Mouse (Mus musculus) cerebellum, postnatal 4 days (tissue): Measurements from ENCODE around the gene Dst.

ENCODE experiments used
- DNase-seq, 2 experiments: peaks; one replicate each; pipeline ENCODE4 v3.0.0; 2022; ENCODE audit warnings: low spot score in 2 of 2, mixed read lengths in 1 of 2

The Dst gene

DNA sequence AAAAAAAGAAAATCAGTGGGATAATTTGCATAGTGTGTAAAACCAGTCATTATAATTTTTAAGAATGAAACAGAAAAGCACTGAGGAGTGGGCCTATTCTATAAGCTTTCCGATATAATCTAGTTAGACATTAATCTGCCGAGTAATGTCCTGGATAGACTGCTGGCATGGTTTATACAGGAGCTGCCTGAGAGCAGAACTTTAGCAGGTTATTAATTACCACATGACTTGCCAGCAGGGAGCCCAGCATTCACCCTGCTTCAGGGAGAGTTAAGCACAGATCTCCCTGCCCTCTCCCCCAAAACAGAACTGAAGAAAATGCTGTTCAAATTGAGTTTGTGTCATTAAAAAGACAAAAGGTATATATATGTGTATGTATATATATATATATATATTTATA lies 323.0 kb downstream of the Dst start:
- no peak for DNase-seq

DNA sequence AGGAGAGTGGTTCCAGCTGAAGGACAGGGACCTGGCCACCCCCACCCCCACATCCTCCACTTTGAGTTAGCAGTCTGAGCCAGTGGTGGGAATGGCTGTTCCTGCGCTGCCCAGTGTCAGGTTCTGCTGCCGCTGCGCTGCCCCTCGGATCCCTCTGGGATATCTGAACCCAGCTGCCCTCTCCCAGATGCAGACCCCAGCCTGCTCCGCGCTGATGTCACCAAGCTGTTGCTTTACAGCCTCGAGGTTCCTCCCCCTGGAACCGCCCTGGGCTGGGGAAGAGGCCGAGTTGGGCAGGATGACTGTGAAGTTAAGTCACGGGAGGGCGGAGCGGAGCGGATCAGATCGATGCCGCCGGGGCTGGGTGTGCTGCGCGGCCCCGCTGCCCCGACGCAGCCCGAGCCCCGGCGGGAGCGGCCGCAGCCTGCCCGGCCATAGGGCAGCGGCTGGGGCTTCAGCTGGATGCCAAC lies 328.3 kb downstream of the Dst start:
- DNase-seq: peak in 1 of 2 experiments; percentile 26

DNA sequence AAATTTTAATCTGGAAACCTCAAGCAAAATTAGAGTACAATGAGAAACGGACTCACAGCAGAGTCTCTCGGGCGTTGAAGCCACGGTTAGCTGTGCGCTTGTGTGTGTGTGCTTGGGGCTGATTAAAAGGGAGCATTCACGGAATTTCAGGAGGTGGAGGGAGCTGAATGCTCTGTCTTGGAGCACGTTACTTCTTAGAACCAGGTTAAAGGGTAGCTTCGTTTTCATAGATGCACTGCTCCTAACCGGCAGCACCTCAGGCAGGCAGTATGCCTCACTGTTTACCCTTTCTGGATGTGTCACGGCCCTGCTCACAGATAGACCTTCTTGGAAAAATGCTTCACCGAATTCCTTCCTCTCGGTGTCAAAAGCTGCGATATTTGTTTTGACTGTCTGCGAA lies 329.2 kb downstream of the Dst start:
- DNase-seq: no peak

DNA sequence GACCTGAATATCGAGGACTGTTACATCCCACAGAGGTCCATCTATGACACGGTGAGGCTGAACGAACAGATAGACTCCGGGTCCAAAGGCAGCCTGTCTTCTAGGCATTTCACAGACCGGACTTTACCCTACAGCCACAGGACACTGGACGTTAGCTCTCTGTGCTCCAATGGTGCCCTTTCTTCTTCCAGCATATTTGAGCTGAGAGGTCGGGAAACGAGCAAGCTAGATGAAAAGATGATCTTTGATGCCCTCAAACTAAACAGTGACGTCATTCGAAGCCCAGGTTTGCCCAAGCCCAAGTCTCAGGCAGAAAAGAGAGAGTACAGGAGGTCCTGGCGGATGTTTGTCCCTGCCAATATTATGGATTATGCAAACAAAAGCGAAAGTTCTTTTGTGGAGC lies 329.7 kb downstream of the Dst start:
- no peak for DNase-seq

DNA sequence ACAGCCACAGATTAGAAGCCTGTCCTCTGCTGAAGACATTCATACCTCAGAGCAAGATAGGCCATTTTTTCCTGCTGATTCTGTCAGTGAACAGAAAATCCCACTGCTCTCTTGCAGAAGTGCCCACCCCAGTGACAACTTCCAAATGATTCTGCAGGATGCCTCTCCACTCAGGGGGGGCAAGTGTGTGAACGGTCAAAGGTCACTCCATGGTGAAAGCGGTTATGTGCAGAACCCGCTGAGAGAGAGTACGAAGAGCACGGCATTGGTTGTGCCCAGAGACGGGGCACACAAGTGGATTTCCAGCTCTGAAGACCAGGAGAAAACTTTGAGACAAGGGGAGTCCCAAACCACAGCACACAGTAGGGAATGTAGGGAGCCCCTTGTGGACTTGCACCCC lies 330.2 kb downstream of the Dst start:
- DNase-seq: no peak

DNA sequence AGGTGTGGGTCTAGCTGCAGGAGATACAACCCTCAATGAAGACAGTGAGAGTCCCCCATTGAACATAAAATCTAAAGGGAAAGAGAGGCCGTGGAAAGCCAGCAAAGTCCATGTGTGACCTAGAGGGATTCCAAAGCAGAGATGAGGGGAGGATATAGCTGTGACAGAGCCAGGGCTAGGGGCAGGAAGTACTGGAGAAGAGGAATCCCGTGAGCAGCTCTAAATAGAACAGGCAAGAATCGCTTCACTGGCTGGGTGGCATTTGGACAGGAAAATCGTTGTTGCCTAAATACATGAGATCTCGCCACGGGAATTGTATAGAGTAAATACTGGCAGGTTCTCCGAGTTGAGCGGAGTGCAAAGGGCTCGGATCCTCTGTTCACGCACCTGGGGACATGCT lies 336.7 kb downstream of the Dst start:
- no peak for DNase-seq

DNA sequence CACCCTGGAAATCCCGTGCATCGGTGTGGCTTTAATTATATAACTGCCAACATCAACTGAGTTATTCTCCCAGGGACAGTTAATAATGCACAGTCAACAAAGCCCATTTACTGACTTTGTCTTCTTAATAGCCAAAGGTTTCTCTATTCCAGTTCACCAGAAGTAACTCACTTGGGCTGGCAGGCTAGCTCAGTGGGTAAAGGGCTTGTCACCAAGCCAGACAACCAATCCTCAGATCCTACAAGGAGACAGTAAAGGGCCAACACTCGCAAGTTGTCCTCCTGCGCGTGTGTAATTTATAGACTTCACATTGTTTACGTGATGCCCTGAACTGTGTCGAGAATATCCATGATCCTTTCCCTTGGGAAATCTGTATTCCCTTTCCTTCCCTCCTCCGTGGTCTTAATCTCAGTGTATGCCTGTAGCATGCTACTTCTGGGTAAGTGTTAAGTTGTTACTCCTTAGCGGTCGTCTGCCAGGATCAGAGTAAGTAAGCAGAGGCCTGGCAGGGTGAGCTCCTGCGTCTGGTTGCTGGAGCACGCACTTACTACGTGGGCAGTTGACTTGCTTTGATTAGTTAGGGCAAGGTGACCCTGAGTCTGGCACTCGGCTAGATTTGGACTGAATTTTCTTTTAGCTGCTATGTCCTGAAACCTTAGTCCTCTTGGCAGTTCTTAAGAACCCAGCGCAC lies 338.1 kb downstream of the Dst start:
- DNase-seq: no peak

DNA sequence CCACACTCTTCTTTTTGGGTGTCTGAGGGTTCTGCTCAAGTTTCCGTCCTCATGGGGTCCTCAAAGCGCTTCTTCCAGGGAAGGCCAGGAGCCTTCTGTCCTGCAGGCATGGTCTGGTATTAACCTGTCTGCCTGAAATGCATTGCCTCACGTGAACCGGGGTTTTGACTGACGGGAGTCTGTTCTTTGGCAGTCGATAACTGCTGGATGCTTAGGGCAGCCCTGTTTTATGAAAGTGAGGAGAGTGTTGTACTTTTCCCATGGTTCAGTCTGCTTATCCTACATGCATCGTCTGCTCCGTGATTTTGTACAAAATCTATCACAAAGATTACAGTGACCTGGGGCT lies 338.6 kb downstream of the Dst start:
- no peak for DNase-seq

DNA sequence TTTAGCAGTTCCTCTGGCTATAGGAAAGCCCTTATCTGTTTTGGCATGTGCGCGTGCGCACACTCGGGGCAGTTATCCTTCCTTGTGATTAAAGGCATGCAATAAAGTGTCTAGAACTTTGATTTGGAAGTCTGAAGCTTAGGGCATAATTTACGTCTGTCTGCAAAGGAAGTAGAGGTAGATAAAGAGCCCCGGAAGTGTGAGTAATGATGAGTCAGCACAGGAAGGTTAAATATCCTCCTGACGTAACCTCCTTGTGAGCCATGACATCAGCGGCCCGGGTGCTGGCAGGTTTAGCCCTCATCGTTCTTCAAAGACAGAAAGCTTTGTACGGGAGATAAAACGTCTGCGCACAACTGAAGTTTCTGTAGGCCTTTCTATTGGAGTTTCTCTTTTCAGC lies 343.1 kb downstream of the Dst start:
- DNase-seq: no peak

DNA sequence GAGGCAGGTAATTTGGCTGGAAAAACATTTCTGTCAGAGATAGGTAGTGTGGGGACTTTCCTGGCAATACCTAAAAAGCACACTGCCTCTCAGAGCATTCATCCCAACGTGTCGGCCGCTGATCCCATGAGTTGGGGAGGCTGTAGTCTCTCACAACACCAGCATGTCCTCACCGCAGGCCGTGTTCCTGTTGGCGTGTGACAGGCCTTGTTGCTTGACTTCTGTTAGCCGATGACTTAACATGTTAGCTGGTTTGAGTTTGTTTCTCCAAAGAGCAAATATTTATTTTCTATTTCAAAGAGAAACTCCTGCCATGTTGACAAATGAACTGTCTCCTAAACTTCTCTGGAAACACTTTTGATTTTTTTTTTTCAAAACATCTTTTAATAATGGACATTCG lies 344.2 kb downstream of the Dst start:
- DNase-seq: no peak

DNA sequence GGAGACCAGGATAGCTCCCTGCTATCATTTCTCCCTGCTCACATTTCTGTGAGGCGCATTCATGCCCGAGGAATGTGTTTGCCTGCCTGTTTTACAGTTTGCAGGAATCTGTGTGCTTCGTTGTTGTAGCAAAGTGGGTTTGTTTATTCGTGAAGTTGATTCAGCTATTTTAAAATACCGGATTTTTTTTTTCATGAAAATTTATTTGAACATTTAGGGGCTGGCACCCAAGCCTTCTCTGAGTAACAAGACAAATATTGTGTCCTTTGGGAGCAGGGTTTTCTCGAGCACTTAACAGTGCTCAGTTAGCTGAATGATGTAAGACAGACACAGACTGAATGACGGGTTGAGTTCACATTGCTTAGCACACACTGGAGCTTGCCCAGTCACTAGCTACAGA lies 345.9 kb downstream of the Dst start:
- DNase-seq: no peak

DNA sequence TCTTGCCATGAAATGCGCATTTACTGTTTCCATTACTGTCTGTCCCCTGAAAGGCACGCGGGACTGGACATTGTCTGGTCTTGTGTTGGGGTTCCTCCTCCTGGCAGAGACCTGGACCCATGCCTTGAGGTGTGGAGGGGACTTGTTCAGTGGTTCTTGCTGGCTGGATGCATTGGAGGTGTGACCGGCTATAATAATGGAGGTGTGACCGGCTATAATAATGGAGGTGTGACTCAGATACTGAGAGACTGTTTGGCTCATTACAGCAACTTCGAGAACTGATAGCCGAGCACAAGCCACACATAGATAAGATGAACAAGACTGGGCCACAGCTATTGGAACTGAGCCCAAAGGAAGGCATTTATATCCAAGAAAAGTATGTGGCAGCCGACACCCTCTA lies 351.9 kb downstream of the Dst start:
- DNase-seq: no peak

DNA sequence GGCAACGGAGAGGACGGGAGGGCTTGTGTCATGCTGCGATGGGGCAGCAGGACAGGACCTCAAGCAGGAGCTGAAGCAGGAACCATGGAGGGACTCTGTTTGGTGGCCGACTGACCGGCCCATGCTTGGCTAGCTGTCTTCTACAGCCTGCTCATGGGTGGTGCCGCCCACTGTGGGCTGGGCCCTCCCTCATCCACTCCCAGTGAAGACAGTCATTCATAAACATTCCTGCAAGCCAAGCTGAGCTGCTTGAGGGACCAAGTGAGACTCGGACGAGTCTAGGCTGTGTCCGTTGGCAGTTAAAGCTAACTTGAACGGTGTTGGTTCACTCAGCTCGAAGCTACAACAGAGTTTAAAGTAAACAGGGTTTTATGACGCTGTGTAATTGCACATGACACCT lies 353.0 kb downstream of the Dst start:
- no peak for DNase-seq

DNA sequence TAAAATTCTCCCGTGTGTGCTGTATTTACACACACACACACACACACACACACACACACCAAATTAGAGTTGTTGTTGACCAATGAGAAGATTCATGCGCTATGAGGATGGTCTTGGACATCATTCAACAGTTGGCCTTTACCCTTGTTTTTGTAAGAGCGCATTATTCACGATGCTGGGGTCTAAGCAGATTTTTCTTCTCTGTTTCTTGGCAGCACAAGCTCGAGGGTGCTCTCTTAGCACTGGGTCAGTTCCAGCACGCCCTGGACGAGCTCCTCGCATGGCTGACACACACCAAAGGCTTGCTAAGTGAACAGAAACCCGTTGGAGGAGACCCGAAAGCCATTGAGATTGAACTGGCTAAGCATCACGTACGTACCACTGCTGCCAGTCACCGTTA lies 360.5 kb downstream of the Dst start:
- no peak for DNase-seq

DNA sequence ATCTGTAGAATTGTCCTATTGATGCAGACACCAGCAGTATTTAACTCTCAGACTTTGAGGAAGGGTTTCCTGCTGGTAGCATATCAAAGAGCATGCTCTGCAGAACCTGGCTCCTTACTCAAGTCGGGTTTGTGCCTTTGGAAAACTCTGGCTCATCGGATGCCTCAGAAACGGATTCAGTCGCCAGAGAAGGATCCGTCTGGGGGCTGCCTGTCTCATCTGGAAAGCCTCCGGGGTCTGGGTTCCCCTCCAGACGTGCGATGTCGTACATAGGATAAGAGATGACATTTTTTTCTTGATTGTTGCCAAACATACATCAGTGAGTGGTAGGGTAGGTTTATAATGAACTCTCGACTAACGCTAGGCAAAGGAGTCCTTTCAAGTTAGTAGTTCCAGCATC lies 361.6 kb downstream of the Dst start:
- no peak for DNase-seq

DNA sequence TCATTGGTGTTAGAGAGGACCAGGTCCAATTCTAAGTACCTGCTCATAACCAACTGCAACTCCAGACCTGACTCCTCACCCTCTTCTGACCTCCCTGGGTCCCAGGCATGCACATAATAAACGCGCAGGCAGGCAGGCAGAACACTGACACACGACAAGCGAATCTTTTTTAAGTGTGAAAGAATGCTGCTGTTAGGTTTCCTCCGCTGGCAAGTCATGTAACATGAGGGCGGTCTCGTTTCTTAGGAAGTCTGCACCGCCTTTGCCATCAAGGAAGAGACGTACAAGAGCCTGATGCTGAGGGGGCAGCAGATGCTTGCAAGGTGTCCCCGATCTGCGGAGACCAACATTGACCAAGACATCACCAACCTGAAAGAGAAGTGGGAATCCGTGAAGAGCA lies 365.9 kb downstream of the Dst start:
- no peak for DNase-seq

DNA sequence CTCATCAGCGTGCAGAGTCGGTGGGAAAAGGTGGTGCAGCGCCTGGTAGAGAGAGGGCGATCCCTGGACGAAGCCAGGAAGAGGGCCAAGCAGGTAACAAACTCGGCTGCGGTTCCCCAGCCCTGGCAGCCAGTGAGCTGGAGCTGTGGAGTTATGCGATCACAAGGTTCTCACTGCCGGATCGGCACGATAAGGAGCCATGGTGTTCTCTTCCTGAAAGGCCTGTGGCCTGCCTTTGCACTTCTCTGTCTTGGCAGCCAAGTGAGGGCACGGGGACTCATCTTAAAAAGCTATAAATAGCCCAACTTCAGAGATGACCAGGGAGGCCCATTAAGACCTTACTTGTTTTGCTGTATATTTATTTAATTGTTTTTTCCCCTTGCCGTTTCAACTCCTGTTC lies 367.8 kb downstream of the Dst start:
- no peak for DNase-seq

DNA sequence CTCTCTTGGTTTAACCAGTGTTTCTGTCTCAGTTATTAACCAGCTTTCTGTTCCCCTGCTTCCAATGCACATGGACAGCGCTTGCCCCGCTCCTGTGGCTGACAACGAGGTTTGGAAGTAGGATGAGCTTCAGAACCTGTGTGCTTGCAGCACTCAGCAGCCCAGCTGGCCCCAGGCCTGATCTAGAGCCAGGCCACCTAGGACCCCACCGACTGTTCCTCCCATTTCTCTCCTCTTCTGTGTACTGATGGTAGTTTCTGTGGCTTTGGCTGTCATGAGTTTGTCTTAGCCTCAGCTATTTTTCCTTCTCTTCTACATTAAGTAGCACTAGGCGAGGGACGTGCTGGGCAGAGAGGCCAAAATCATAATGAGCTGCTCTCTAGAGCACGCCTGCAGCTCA lies 368.7 kb downstream of the Dst start:
- no peak for DNase-seq

DNA sequence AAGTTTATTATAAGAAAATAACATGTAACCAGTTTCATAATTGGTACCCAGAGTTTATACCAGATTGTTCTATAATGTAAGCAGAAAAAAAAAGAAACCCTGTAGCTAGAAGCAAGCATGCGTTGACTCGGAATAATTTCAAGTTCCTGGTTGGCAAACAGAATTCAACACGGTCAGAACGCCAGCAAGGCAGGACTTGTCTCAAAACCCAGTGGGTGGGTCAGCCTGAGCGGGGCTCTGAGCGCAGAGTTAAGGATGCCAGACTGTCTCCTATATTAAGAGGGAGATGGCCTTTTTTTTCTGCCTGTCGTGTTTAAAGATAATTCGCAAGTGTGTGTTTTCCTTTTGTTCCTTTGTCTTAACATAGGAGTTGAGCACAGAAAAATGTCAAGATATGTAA lies 369.2 kb downstream of the Dst start:
- DNase-seq: no peak

DNA sequence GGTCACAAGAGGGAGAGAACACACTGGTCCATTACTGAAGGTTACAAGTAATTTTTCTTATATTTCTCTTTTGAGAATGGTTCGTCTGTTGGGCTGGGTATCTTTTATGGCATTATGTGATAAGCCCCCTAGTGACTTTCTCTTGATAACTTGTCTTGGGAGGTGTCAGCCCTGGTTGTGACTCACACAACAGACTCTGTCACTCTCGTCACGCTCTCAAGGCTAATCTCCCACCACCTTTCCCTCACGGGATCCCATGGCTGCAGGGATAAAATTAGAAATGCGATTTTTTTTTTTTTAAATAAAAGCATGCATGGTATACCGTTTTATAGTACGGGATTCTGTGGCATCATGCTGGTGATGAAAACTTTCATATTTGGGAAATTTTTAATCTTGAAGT lies 375.5 kb downstream of the Dst start:
- no peak for DNase-seq

DNA sequence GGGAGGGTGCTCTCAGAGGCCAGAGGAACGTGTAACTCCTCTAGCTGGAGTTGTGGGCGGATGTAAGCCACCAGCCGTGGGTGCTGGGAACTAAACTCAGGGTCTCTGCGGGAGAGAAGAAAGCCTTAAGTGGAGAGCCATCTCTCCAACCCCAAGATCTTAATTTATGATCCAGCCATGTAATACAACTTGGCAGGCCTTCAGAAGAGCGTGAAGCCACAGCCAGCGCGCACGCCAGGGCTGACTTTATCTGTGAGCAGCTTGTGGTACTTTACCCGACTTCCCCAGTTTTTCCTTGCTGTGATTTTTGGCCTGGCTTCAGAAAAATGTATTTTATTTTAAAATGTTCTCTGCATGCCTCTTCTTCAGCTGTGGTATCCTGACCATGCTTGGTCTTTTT lies 377.0 kb downstream of the Dst start:
- no peak for DNase-seq

DNA sequence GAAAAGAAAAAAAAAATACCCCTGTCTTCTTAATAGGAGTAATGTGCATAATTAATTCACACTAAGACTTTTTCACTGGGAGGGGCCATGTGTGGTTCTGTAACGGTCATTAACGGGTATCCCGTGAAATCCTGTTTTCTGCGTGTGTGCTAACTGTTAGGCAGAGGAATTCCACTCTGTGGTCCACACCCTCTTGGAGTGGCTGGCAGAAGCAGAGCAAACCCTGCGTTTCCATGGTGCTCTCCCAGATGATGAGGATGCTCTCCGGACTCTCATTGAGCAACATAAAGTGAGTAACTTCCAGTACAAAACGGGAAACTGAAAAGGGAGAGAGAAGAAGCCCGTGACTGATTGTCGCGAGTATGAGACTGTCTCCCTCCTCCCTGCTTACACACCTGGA lies 379.7 kb downstream of the Dst start:
- no peak for DNase-seq

DNA sequence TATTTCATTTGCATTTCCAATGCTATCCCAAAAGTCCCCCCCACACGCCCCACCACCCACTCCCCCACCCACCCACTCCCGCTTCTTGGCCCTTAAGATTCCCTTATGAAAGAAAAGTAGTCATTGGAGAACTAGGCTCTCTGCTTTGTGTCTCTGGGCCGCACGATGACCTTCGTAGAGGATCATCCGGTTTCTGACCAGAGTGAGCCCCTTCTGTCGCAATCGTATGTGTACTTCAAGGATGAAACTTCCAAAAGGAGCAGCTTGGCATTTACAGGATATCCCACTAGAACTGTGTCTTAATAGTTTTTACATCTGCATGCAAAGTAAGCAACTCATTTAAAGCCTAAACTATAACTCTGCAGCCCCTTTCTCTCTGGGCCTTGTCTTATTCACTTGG lies 380.2 kb downstream of the Dst start:
- no peak for DNase-seq

DNA sequence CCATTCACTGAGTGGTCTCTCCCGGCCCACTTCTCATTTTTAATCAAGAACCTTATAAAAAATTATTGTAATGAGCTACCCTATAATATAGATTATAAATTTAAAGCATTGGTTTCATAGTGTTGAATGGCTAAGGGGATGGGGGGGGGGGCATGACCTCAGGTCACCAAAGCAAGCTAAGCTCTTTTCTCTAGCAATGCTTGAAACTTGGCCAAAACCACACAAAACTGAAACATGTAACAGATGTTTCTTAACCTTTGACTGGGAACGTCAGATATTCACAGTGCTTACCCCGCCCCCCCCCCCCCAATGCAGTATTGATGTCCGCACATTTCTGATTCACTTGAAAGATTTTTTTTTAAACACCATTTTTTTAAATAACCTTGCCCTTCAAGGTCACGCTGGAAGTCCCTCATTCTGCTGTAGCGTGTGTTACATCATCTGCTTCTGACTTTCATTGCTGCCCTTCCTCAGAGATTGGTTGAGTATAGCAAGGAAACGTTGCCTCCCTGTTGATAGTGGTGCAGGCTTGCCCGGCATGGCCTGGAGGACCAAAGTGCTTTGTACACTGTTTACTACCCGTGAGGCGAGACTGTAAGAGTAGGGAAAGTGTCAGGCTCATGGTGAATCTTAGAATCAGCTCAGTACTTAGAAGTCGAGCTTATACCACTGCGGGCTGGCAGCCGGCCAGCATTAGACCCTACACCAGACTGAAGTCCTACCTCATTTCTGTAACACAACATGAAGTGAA lies 380.9 kb downstream of the Dst start:
- DNase-seq: no peak
